Mouse (Mus musculus) thymus, postnatal 14 days (tissue): ENCODE measurements around the gene Robo1.
A peak's percentile ranks its signal among the peaks of the same experiment; 100 is the strongest.
"Not testable (repeated sequence)": the region's sequence is repeated elsewhere in the genome, so short reads cannot be mapped to it uniquely, and the experiment has no call there.

Experiments used
- DNase-seq: peaks from one replicate; pipeline ENCODE4 v3.0.0; 2021

Robo1 gene

DNA sequence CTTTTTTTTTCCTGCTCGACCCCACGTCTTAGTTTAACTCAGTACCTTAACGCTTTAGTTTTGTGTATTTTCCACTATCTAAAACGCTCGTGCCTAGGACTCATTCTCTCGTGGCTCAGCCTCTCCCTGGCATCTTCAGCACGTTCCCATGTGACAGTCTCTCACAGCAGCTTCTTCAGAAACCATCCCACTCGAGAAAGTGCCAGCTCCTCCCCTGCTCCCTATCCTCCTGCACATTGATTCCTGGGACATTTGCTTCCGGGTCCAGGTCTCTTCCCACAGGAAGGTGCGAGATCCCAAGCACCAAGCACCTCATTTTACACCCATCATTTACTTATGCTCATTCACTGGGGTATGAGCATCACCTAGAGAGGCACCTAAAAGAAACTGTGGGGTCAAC, 150.0 kb downstream of the Robo1 start:
- no peak for DNase-seq

DNA sequence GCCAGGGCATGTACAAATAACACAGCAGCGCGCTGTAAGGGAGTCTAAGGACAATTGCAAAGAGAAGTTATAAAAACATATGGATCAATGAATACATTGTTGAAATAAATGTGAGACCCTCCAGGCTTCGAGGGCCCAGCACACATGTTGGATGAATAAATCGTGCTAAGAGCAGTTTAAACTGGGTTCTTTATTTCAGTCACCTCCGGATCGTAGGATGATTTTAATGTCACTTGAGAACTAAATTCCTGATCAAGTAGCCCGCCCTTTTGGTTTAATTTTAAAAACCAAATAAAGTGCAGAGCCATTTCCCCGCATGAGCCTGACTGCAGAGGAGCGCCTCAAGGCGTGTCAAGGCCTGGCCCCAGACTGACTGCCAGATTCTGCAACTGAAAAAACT, 150.5 kb downstream of the Robo1 start:
- no peak for DNase-seq

DNA sequence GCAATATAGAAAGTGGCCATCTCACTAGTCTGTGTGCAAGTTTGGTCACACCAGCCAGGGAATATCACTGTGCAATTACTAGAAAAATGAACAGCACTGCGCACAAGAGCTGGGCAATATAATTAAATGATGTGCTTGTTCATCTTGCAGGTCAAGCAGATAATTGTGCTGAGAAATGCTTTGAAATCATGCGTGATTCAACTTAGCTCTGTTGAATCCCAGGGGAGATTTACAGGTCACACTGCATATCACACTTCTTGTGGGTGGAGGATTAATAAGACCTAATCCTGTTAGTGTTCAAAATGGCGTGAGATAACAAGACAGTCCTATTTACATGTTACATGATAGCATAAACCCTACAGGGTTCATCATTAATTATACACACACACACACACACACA, 157.6 kb downstream of the Robo1 start:
- DNase-seq: no peak

DNA sequence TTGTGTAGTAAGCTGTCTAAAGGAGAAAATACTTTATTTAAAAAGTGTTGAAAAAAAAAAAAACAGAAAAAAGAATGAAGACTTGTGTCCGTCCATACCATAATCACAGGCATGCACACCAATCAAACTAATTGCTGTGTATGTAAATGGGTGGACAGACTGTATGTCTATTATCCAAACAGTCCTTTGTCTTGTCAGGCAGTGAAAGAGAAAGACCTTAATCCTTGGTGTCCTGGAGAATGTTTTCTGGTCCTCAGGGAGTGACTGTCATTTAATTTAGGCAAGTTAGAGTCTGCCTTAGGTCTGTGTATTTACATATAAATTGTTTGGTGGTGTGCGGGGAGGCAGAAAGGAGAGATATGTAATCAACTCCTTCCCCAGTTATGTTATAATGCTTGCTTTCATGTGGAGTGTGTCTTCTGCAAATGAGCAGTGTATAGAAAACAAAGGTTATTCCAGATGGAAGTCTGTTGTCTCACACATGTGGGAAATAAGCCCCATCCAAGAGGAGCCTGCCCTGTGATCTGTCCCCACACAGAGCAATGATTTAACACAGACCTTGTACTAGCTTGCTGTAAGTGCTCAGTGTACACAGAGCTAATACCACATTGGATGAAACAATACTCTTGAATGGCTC, 162.0 kb downstream of the Robo1 start:
- no peak for DNase-seq

DNA sequence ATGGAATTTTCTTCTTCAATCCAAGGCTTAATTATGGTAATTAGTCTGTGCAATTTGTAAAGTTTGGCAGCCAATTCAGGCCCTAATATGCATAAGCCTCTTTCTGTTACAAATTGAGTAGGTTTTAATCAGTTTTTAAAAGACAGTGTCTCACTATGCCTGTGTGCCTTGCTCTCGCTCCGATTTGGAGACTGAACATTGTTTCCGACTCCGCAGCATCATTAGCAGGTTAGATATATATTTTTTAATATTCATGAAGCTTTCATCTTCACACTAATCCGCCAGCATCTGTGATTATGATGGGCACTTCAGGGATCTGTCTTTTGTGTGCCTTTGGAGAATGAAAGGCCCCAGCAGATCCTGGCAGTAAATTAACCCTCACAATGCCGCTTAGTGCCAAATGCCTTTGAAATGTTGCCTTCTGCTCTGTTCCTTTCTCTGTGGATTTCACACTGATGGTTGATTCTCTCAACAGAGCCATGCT, 202.7 kb downstream of the Robo1 start:
- no peak for DNase-seq

DNA sequence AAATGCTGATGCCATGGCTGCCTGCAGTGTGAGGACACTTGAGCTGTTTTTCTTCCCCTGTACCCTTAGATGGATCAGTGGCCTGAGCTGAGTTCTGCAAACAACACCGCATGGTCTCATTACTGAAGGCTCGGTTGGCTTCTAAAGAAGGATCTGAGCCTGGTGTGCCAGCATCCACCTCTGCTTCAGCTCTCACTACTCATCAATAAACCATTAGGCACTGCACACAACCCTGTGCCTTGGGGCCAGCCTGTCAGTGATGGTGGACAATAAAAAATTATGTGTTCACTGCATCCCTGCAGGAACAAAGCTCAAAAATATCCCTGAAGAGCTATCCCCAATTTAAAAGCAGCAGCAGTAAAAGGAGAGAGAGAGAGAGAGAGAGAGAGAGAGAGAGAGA, 223.2 kb downstream of the Robo1 start:
- DNase-seq: no peak

DNA sequence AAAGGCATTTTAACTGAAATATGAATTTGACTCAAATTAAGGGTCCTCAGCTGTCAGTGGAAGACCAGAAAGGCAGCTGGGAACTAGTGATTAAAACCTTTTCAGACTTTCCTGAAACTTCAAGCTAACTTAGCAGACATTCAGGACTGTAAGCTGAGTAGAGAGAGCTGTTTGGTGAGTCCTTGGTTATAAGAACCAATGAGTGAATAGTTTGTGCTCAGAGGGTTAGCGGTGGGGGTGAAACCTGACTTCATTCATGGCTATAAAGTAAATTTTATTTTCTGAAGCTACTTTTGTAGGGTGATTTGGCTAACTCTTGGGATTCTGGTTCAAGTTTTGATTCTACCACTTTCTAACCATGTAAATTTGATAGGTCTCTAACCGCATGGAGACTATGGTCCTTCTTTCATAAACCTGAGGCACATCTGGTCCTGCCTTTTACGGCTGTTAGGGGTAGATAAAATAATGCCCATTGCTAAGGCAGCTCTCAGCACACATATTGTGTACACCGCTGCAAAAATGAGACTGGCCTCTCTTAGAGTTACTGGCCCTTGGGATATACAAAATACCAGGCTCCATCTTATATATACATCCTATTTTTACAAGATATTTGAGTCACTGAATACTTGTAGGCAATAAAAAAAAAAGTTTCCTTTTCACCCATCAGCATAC, 225.9 kb downstream of the Robo1 start:
- DNase-seq: no peak

DNA sequence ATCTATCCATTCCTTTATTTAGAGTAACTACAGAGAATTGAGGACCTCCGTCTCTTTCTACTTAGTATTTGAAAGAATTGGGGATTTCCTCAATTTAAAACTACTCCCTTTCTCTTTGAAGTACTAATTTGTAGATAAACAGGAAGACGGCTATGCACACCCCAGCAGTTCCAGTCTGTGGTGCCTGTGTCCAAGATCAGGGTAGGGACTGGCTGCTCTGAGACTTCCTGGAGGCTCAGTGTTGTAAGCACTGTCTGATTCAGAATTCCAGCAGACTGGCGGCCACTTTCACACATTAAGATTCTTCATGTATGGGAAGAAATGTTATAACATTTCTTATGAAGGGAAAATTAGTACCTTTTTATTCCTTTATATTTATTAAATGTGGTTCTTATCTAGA, 230.1 kb downstream of the Robo1 start:
- no peak for DNase-seq

DNA sequence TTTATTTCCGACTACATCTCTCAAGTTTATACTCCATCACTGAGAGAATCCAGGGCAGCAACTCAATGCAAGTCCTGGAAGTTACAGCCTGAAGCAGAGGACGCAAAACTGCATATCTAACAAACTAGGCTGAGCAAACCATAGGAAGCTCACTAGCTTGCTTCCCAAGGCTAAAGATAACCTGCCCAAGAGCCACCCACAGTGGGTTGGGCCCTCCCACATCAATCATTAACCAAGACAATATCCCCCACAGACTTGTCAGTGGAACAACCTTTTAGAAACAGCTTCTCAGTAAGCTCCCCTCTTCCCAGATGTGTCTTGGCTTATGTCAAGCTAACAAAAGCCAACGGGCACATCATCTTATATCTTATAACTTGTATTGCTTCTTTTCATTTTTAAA, 235.8 kb downstream of the Robo1 start:
- DNase-seq: no peak

DNA sequence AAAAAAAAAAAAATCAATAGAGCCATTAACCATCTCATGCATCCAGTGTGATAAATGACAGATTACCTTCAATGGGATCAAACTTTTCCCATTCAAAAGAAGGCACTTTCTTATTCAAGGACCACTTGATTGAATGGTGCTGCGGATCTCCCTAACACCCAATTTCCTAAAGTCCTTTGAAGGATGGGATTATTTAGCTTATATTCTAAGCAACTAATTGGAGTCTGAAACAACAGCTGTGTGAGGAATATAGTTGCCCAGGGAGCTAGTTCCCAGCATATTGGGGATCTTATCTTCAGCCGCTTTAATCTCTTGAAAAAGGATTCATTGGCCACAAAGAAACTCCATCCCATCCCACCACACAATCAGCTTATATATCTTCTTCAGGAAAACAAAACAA, 236.8 kb downstream of the Robo1 start:
- no peak for DNase-seq

DNA sequence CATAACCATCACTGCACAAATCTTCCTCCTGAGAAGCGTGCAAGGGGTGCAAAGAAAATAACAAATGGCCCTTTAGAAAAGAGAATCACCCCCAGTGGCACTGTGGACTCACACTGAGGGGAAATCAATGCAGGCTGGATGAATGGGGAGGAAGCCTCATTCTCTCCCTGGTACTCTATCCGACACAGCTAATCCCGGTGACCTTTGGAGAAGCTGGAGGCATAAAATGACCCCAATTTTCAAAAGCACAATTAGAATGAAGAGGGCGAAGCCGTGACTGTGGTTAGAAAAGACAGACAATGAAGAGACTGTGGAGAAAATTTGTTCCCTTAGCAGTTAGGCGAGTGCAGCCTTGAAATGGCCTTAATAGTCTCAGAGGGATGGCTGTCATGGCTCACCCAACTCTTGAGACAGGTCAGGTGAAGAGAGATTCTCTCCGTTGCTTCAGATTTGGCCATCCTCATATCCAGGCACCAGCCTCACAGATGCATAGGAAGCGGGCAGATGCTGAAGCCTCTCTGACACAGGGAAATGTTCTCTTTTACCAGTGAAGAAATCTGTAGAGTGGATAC, 243.7 kb downstream of the Robo1 start:
- DNase-seq: no peak

DNA sequence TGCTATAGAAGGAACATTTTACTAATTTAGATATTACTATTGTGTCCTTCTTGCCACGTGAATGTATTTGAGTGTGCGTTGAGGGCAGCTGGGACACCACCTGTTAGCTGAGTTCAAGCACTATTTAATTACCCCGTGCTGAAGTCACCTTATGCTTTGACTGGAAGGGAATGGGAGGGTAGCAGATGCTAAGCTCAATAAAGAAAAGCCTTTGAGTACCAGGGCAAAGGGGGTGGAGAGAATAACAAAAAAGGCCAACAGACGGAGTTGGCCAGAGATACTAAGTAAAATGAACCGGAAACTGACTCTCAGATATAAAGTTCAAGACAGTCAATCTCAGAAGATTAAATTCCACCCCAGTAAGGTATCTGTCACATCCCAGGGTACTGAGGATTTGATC, 245.6 kb downstream of the Robo1 start:
- no peak for DNase-seq

DNA sequence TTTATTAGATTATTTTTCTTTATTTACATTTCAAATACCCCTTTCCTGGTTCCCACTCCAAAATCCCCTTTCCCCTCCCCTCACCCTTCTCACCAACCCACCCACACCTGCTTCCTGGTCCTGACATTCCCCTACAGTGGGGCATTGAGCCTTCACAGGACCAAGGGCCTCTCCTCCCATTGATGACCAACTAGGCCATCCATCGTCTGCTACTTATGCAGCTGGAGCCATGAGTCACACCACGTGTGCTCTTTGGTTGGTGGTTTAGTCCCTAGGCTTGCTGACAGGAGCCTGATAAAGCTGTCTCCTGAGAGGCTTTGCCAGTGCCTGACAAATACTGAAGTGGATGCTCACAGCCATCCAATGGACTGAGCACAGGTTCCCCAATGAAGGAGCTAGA, 254.0 kb downstream of the Robo1 start:
- DNase-seq: not testable (repeated sequence)

DNA sequence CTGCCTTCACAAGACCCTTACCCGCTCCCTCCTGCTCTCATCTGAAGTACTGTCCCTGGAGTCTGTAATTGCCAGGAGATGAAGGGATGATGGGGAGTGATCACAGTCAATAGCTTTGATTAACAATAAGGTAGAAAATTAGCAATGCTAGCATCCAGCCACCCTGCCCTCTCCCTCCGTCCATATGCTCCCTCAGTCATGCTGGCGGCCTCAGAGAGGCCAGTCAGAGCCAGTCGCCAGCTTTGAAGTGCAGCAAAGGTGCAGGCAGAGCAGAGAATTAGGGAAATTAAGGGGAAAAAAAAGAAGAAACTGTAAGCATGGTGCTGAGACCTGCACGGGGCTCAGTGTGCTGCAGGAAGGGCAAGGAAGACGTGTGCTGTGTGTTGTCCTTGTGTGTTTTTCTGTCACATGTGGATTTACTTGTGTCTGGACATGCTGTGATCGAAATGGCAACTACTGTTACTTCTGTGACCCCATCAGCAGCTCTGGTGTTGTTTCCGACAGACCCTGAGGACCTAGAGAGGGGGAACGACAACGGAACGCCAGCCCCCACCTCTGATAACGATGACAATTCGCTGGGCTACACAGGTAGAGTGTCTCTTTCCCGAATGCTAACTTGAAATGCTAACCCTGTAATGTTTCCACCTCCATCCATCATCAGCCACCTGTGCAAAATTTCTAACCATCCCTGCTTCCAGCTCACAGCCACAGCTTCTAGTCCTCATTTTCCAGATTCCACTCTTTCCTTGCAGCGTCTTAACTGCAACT, 255.3 kb downstream of the Robo1 start:
- no peak for DNase-seq

DNA sequence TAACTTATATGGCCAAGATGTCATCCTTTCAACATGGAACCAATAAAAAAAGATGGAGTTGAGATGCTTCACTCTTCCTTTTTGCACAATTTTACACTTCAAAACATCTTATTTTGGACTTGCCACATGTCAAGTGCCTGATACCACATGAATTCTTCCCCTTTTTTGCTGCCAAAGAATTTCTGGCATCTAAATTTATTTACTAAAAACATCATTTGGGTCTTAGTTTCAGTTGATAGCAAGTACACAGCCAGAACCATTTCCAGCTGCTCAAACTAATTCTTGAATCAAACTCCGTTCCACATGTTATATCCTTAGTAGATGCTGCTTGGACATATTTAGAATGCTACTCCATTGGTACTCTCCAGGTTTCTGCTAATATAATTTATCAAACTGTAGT, 267.1 kb downstream of the Robo1 start:
- no peak for DNase-seq

DNA sequence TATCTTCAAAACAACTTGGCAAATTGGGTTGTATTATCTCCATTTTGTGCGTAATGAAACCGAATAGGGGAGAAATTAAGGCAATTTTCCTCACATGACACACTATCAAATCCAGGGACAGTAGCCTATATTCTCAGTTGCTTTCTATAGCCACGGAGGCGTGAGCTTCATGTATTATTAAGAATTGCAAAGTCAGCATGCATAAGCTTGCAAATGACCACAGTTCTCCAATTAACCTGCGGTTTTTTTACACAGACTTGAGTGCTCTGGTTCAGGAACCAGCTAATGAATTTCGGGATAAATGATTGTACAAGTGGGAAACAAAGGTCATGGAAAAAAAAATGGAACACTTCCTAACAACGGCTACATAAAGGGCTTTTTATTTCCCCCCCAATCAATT, 268.9 kb downstream of the Robo1 start:
- no peak for DNase-seq

DNA sequence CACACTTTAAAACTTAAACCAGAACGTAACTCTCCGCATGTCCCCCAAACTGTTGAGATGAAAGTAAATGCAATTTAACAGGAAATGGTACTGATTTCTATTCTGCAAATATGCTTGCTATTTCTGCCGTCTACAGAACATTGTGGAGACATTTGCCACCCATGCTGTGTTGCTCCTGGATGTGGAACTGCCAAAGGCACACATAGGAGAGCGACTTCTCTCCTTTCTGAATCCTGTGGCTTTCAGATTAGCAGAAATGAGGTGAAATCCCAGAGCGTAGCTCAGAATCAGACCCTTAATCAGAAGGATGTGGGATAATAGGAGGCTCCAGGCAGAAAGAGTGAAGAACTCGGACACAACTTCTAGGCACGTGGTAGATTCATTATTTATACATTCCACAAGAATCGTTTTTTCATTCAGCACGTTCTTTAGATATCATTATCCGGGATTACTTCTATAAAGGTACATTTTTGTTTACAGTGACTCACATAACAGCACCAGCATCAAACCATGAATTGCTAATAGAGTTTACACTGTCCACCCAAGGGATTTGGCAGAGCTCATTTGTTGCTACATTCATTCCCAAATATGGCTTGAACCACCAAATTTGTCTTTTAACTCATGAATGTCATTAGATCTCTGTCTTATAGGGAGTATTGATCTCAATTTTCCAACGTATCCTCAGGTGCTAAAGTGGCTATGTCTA, 276.5 kb downstream of the Robo1 start:
- DNase-seq: no peak

DNA sequence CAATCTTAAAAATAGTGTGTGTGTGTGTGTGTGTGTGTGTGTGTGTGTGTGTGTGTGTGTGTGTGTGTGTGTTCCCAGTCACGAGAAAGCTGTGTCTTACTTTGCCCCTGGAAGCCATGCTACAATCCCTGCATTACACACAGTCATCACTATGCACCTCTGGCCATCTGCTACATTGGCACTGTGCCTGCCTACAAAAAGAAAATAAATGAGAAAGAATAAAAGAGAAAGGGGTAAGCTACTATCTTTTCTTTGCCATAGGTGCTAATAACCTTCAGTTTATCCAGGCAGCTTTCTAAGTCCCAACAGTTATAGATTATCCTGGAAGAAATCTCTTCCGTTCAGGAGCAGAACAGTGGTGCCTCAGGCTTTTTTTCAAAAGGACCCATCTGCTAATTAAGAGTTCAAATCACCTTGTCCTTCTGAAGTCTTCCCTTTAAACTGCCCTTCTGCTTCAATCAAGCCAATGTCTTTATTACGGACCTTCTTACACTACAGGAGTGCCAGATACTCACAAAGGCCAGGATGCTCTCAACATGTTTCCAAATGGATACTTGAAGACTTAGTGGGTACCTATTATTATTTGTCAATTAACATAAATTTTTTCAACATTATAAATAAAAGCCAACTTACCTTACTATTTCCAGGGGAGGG, 277.2 kb downstream of the Robo1 start:
- no peak for DNase-seq

DNA sequence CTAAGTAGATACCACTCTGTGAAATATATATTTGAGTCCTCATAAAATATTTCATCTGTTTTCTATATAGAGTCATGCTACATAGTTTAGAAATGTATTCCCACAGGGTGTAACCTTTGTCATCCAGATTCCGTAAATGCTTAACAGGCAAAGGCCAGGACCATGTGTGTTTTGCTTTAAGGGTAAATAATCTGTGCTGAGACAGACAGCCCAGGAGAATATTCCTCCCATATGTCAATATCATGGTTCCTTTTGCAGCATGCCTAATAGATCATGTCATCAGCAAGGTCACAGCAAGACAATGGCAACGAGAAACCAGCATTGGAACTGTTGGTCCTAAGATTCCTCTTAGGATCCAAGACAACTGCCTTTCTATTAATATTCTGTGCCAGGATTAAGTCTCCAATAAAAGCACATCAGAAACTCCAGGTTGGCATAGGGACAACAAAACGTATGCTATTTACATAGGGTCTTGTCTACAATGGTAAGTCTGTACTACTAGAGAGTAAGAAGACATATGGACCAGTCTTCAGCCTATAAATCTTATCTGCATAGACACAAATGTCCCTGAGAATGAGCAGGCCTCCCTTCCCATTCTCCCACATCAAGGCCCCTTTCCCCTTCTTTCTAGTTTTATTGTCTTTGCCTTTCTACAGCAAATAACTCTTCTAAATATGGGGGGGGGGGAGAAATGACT, 279.4 kb downstream of the Robo1 start:
- DNase-seq: no peak

DNA sequence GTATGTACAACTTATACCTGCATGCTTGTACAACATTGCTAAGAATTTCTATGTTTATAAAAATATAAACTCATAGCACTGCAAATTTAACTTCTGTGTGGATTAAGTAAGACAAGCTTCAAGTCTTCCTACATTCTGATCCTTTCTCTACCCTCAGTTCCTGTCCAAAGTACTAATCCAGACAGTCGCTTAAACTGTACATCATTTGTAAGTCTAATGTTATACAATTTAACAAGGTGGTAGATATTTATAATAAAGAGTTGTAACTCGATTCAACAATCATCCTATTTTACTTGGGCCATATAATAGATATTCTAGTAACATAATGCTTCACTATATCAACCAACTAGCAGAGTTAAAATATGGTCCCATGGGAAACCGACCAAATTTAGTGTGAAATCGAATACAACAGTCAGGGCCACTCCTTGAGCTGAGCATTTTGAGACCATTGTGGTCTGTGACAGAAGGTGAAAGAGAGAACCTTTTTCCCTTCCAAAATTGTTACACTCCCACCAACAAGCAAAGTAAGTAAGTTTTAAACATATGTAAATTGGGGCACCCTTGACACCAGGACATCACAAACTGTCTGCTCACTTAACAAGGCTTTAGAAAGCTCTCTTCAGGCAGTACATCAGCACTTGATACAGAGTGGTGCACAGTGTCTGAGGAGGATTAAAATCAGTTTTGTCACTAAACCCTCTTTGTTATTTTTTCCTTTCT, 295.5 kb downstream of the Robo1 start:
- no peak for DNase-seq

DNA sequence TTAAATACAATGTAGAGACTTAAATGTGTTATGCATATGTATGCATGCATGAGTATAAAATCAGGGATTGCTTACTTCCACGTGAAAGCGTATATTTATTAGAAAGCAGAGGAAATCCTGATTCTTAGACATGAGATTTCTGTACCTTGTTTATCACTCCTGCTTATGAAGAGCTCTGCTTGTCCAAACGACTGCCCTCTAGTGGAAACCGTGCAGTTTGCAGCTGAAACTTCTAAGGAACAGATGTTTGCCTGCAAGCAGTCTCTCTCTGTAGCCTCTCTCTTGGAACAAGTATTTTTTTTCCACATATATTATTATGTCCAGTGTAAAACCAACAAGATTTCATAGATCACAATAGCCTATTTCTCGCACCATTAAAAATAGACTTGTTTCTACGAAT, 297.0 kb downstream of the Robo1 start:
- peak; percentile 18 for DNase-seq
